Mouse (Mus musculus) CH12F3 (cell line): ENCODE measurements at regions not wholly inside any gene's neighbourhood (a gene's known extent, or its start where the extent isn't known, plus 50 kb on each side); places are given as distances from the start of the nearest gene placed in this dataset.
"Not testable (repeated sequence)": the region's sequence is repeated elsewhere in the genome, so short reads cannot be mapped to it uniquely, and the experiment has no call there.

ENCODE experiments used
- in situ Hi-C: fragments of 300-500 bp; cut with MboI; formaldehyde crosslinking; loops from 2 replicates; pipeline ENCODE4 v1.14.3; 2020; ENCODE audit warnings: low sequenced_read_pairs

DNA sequence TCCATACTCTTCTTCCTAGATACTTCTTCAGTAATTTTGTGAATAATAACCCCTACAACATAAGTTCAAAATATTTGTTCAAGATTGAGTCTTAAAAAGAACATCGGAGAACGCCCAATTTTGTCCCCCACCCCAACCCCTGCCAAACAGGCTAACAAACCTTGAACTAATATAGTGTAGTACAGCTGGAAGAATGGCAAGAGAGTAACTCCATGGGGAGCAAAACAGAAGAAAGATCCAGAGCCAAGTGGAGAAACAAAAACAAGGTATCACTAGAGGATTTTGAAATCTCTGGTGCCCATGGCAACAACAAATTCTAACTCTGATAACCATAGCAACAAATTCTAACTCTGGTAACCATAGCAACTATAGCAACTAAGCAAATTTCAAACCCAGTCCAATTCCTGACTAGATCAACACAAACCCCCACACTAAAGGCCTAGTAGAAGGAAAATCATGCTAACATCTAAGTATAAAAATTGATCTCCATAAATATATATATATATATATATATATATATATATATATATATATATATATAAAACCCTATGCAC is 74.2 kb upstream of the Magee2 start:
- in situ Hi-C loops = no loop called here

DNA sequence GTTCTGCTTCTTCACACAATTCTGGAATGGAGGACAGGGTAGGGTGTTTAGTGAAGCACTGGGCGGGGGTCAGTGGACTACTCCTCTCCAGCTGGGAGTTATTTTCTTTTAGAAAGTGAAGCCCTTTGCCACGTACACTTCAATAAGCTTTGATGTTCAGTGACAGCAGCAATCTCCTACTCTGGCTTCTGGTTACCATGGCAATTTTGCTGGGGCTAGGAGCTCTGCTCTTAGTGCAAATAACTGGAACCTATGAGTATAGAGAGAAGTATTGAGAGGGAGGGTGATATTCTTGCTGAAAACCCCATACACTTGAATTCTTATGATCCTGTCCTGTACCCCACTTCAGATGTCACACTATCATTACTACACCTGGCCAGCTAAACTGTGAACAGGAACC is 94.5 kb upstream of the Magee2 start:
- in situ Hi-C loops = no loop called here

DNA sequence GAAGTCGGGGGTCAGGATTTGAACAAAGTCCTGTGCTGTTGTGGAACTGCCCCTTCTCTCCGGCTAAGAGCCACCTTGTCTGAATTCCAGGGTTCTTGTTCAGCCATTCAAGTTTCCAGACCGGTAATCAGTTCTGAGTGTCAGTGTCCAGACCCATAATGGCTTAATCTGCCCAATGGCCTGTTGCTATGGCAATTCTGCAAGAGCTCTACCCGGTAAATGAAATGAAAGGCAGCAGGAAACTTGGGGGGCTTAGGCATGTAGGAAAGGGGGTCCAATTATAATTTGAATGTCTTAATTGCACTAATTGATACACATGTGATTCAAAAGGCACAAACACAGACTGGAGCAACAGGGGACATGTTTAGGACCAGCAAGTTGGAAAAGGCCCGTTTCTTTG is 95.7 kb upstream of the Magee2 start:
- in situ Hi-C loops = not testable (repeated sequence)

DNA sequence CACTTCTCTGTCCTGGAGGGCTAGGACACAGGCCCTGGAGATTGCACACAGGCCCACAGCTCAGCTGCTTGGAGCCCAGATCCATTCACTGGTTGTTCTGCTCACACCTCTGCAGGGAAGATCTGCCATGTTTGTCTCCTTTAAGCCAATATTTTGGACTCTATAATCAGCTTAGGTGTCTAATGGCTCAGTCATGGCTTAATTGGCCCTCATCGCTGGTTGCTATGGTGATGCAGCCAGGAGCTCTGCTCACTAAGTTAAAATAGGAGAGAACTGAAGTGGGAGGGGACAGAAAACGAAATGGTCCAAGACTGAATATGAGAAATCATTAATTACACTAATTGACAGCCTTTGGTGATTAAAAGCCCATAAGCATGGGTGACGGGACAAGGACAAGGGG is 96.3 kb upstream of the Magee2 start:
- in situ Hi-C loops = not testable (repeated sequence)

DNA sequence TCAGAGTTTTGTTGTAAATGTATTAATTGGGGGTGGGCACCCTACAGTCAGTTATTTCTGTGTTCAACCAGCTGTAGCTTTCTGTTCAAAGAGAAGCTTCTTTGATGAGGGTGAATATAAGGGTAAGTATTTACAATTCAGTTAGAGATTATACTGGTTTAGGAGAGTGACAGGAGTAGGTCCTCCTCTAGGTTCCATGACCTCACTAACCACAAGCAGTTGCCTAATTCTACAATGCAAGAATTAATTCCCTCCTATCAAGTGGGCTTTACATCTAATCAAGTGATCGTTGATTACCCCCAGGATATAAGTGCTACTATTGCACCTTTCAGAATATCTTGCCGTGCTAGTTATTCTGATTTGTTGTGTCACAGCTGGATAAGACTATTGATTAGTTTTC is 101.1 kb upstream of the Pbdc1 start:
- in situ Hi-C loops = no loop called here

DNA sequence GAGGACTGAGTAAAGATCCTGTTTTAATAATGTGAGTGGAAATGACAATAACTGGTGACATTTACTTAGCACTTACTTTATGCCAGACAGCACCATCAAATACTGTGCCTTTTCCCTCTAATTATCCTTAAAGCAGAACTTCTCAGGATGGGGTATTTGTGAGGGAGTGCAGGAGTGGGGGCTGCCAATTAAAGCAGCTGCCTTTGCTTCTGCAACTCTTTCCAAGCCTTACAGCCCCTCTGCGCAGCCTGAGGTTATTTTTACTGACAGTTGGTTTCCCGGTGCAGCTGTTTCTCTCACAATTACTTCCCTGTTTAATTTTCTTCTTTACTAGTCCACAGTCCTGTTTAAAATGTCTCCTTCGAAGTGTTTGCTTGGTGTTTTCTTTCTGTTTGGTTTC is 76.3 kb upstream of the Pbdc1 start:
- in situ Hi-C loops = loop anchor here (25.0 kb wide), 1 partner anchor 816 kb away; no protein-coding TSS in a partner anchor

DNA sequence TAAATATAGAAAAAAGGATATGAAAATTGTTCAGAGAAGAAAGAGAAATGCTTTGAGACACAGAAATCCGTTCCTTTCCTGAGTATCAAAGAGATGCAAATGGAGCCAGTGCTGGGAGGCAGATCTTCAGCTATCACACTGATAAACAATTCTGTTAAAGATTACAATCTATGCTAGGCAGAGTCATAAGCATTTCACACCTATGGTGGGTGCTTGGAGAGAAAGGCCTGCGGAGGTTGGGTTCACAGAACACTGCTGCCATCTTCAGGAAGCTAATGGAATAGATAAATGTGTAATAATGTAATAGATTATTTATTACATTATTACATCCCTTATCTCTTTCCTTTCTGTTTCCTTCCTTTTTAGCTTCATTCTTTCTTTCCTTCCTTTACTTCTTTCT is 73.1 kb upstream of the Pbdc1 start:
- in situ Hi-C loops = loop anchor here (25.0 kb wide), 1 partner anchor 819 kb away; no protein-coding TSS in a partner anchor
